Mouse (Mus musculus) intestine, embryonic 15.5 days (tissue): ENCODE results near the gene Pjvk. TPM values are rescaled to one million over a fixed set of nuclear protein-coding genes. Genes with fewer than 3 reads are reported as not detected.
"Not testable (repeated sequence)": the region's sequence is repeated elsewhere in the genome, so short reads cannot be mapped to it uniquely, and the experiment has no call there.

Source experiments
- ATAC-seq: fragments of 200-750 bp; cut with Nextera tagmentation; 2 replicates; pipeline ENCODE4 v1.8.0; 2017; ENCODE audit warnings: moderate TSS enrichment, moderate library complexity
- H3K27ac ChIP-seq: fragments of 300-500 bp; sonication (generic); 2 replicates; pipeline ENCODE4 v1.5.1; 2015; ENCODE audit warnings: mild to moderate bottlenecking, inconsistent platforms
- H3K27me3 ChIP-seq: fragments of 300-500 bp; sonication (generic); replicated peaks from 2 replicates; pipeline ENCODE4 v1.6.1; 2015; ENCODE audit warnings: inconsistent platforms
- H3K36me3 ChIP-seq: fragments of 300-500 bp; sonication (generic); 2 replicates; pipeline ENCODE4 v1.6.1; 2015; ENCODE audit warnings: inconsistent platforms
- H3K4me1 ChIP-seq: fragments of 300-500 bp; sonication (generic); replicated peaks from 2 replicates; pipeline ENCODE4 v1.6.1; 2015; ENCODE audit warnings: inconsistent platforms
- H3K4me2 ChIP-seq: fragments of 300-500 bp; sonication (generic); replicated peaks from 2 replicates; pipeline ENCODE4 v1.6.1; 2015; ENCODE audit warnings: mild to moderate bottlenecking, inconsistent platforms
- H3K4me3 ChIP-seq: fragments of 300-500 bp; sonication (generic); replicated peaks from 2 replicates; pipeline ENCODE4 v1.5.1; 2015; ENCODE audit warnings: inconsistent platforms
- H3K9ac ChIP-seq: fragments of 300-500 bp; sonication (generic); 2 replicates; pipeline ENCODE4 v1.6.1; 2015; ENCODE audit warnings: inconsistent platforms
- H3K9me3 ChIP-seq: fragments of 300-500 bp; sonication (generic); 2 replicates; pipeline ENCODE4 v1.6.1; 2016; ENCODE audit warnings: inconsistent platforms
- WGBS: fragments of 180-500 bp; shearing (Covaris S2); methylation state at CpG from one replicate; pipeline ENCODE4 v1.1.7; 2015; 5-methylcytosine and 5-hydroxymethylcytosine counted together
- polyA plus RNA-seq: library from polyadenylated mRNA; unstranded; fragments of >200 nt; fragmentation: Nextera tagmentation; extraction: Ambion mirVana; gene quantifications from 2 replicates; pipeline ENCODE4 v1.2.1, GENCODE M21; 2015

Pjvk gene
- 0.35 and 0.39 TPM in 2 replicates for polyA plus RNA-seq

GRCm38 (mm10) chr2:76647883-76648570 lies at the start of gene Pjvk, which contains the start of gene Prkra:
TSS of gene Pjvk (plus strand) at chr2:76648476.
TSS of gene Prkra (minus strand) at chr2:76648015.
- H3K4me3 ChIP-seq, result peak within 1 kb of the TSS; percentile 65
- ATAC-seq, result peak; percentile 98
- peak within 1 kb of the TSS; percentile 87 for H3K27ac ChIP-seq
- H3K9me3 ChIP-seq, result no peaks in the 10 kb centered on the region
- H3K36me3 ChIP-seq, result no peaks in the 10 kb centered on the region
- 0 out of 2 replicates have a peak, but pooled peaks cover 11% of the 10 kb centered on the region for H3K4me1 ChIP-seq
- peak within 1 kb of the TSS; percentile 83 for H3K9ac ChIP-seq
- peak within 1 kb of the TSS; percentile 87 for H3K4me2 ChIP-seq
- under 1% methylated on average over 42 of the region's 42 CpGs for WGBS
- H3K27me3 ChIP-seq, result no peaks in the 10 kb centered on the region

- no peak overlapping the region for H3K9ac ChIP-seq
- no peak overlapping the region for H3K4me2 ChIP-seq
- H3K4me3 ChIP-seq, result no peak overlapping the region
- no peaks in the 10 kb centered on the region for H3K9me3 ChIP-seq
- WGBS, result 68% methylated on average over 5 of the region's 5 CpGs
- no peaks in the 10 kb centered on the region for H3K4me1 ChIP-seq
- H3K36me3 ChIP-seq, result no peaks in the 10 kb centered on the region
- no peak for ATAC-seq
- no peak overlapping the region for H3K27ac ChIP-seq
- H3K27me3 ChIP-seq, result no peaks in the 10 kb centered on the region
Measured at GRCm38 (mm10) chr2:76599214-76599613, 49.1 kb upstream of the Pjvk start.

GRCm38 (mm10) chr2:76602256-76602655 lies 46.0 kb upstream of the Pjvk start:
- WGBS, result 91% methylated on average over 1 of the region's 1 CpGs
- no peak for ATAC-seq
- no peak overlapping the region for H3K4me3 ChIP-seq

GRCm38 (mm10) chr2:76606704-76607103 lies 41.6 kb upstream of the Pjvk start:
- Histone ChIP-seq H3K4me3 (no peak overlapping the region), H3K36me3 (no peaks in the 10 kb centered on the region), H3K27ac (no peak overlapping the region), H3K4me2 (no peak overlapping the region), H3K27me3 (no peaks in the 10 kb centered on the region), H3K9ac (no peak overlapping the region), H3K4me1 (no peaks in the 10 kb centered on the region), H3K9me3 (no peaks in the 10 kb centered on the region)
- no peak for ATAC-seq
- 61% methylated on average over 3 of the region's 3 CpGs for WGBS

More at GRCm38 (mm10) chr2:76602256-76602655, 46.0 kb upstream of the Pjvk start:
- H3K36me3 ChIP-seq, result no peaks in the 10 kb centered on the region
- H3K4me2 ChIP-seq, result no peak overlapping the region
- no peaks in the 10 kb centered on the region for H3K27me3 ChIP-seq
- H3K9ac ChIP-seq, result no peak overlapping the region
- no peak overlapping the region for H3K27ac ChIP-seq
- no peaks in the 10 kb centered on the region for H3K4me1 ChIP-seq
- H3K9me3 ChIP-seq, result no peaks in the 10 kb centered on the region

- H3K27me3 ChIP-seq, result no peaks in the 10 kb centered on the region
- no peaks in the 10 kb centered on the region for H3K9me3 ChIP-seq
- WGBS, result 51% methylated on average over 10 of the region's 10 CpGs
- peak overlapping the region; percentile 46; the same call in 1 of the 2 replicates for H3K27ac ChIP-seq
- no peaks in the 10 kb centered on the region for H3K4me1 ChIP-seq
- H3K9ac ChIP-seq, result no peak overlapping the region
- H3K36me3 ChIP-seq, result no peaks in the 10 kb centered on the region
- no peak overlapping the region for H3K4me2 ChIP-seq
- peak; percentile 89 for ATAC-seq
- H3K4me3 ChIP-seq, result no peak overlapping the region
Measured at GRCm38 (mm10) chr2:76610326-76611104, 37.8 kb upstream of the Pjvk start.

GRCm38 (mm10) chr2:76611996-76612395 lies 36.3 kb upstream of the Pjvk start:
- Histone ChIP-seq H3K4me2 (no peak overlapping the region), H3K4me1 (no peaks in the 10 kb centered on the region), H3K9ac (no peak overlapping the region), H3K27me3 (no peaks in the 10 kb centered on the region), H3K9me3 (no peaks in the 10 kb centered on the region), H3K4me3 (no peak overlapping the region), H3K27ac (no peak overlapping the region), H3K36me3 (no peaks in the 10 kb centered on the region)
- ATAC-seq, result no peak
- WGBS, result 77% methylated on average over 3 of the region's 3 CpGs

- Histone ChIP-seq H3K4me2 (no peak overlapping the region), H3K4me1 (no peaks in the 10 kb centered on the region), H3K27ac (no peak overlapping the region), H3K4me3 (no peak overlapping the region), H3K9me3 (no peaks in the 10 kb centered on the region), H3K36me3 (no peaks in the 10 kb centered on the region), H3K27me3 (no peaks in the 10 kb centered on the region), H3K9ac (no peak overlapping the region)
- WGBS, result 31% methylated on average over 1 of the region's 1 CpGs
- ATAC-seq, result no peak
Measured at GRCm38 (mm10) chr2:76618078-76618477, 30.2 kb upstream of the Pjvk start.

- no peaks in the 10 kb centered on the region for H3K27me3 ChIP-seq
- WGBS, result 73% methylated on average over 5 of the region's 5 CpGs
- no peak overlapping the region for H3K27ac ChIP-seq
- no peak overlapping the region for H3K4me3 ChIP-seq
- H3K9me3 ChIP-seq, result no peaks in the 10 kb centered on the region
- no peak overlapping the region for H3K4me2 ChIP-seq
- H3K9ac ChIP-seq, result no peak overlapping the region
- no peaks in the 10 kb centered on the region for H3K4me1 ChIP-seq
- 0 out of 2 replicates have a peak, but pooled peaks cover 4% of the 10 kb centered on the region for H3K36me3 ChIP-seq
- no peak for ATAC-seq
Measured at GRCm38 (mm10) chr2:76620188-76620587, 28.1 kb upstream of the Pjvk start.

- H3K27me3 ChIP-seq, result no peaks in the 10 kb centered on the region
- peaks cover 10% of the 10 kb centered on the region for H3K36me3 ChIP-seq
- 0 out of 2 replicates have a peak, but pooled peaks cover 3% of the 10 kb centered on the region for H3K9me3 ChIP-seq
- H3K9ac ChIP-seq, result no peak overlapping the region
- ATAC-seq, result no peak
- no peak overlapping the region for H3K27ac ChIP-seq
- WGBS, result 59% methylated on average over 1 of the region's 1 CpGs
- H3K4me2 ChIP-seq, result no peak overlapping the region
- no peaks in the 10 kb centered on the region for H3K4me1 ChIP-seq
- no peak overlapping the region for H3K4me3 ChIP-seq
Measured at GRCm38 (mm10) chr2:76621724-76622123, 26.6 kb upstream of the Pjvk start.

GRCm38 (mm10) chr2:76622316-76622715 lies 26.0 kb upstream of the Pjvk start:
- H3K4me1 ChIP-seq, H3K4me2 ChIP-seq, H3K27me3 ChIP-seq, H3K27ac ChIP-seq, H3K9ac ChIP-seq, H3K9me3 ChIP-seq, ATAC-seq, H3K4me3 ChIP-seq: not testable (repeated sequence)
- peaks cover 10% of the 10 kb centered on the region for H3K36me3 ChIP-seq
- WGBS, result 92% methylated on average over 2 of the region's 2 CpGs

- Histone ChIP-seq H3K9me3 (0 out of 2 replicates have a peak, but pooled peaks cover 3% of the 10 kb centered on the region), H3K4me2 (no peak overlapping the region), H3K9ac (no peak overlapping the region), H3K4me3 (no peak overlapping the region), H3K36me3 (peaks cover 28% of the 10 kb centered on the region), H3K27me3 (no peaks in the 10 kb centered on the region), H3K4me1 (no peaks in the 10 kb centered on the region), H3K27ac (no peak overlapping the region)
- 93% methylated on average over 12 of the region's 12 CpGs for WGBS
- ATAC-seq, result no peak
Measured at GRCm38 (mm10) chr2:76630293-76630692, 18.0 kb upstream of the Pjvk start.

- ATAC-seq, result no peak
- no peak overlapping the region for H3K9ac ChIP-seq
- no peak overlapping the region for H3K27ac ChIP-seq
- no peaks in the 10 kb centered on the region for H3K4me1 ChIP-seq
- no peak overlapping the region for H3K4me3 ChIP-seq
- no peak overlapping the region for H3K4me2 ChIP-seq
- H3K27me3 ChIP-seq, result no peaks in the 10 kb centered on the region
- 91% methylated on average over 4 of the region's 4 CpGs for WGBS
- 0 out of 2 replicates have a peak, but pooled peaks cover under 1% of the 10 kb centered on the region for H3K9me3 ChIP-seq
- peaks cover 29% of the 10 kb centered on the region for H3K36me3 ChIP-seq
Measured at GRCm38 (mm10) chr2:76631600-76631999, 16.7 kb upstream of the Pjvk start.
